Mouse (Mus musculus): ENCODE data around the gene Lrrc29. TPM values are rescaled to one million over a fixed set of nuclear protein-coding genes. Genes with fewer than 3 reads are reported as not detected.

Lrrc29 gene
- total and polyA plus RNA-seq, 3 experiments: 4.3 to 8.8 (median 4.4) TPM

DNA sequence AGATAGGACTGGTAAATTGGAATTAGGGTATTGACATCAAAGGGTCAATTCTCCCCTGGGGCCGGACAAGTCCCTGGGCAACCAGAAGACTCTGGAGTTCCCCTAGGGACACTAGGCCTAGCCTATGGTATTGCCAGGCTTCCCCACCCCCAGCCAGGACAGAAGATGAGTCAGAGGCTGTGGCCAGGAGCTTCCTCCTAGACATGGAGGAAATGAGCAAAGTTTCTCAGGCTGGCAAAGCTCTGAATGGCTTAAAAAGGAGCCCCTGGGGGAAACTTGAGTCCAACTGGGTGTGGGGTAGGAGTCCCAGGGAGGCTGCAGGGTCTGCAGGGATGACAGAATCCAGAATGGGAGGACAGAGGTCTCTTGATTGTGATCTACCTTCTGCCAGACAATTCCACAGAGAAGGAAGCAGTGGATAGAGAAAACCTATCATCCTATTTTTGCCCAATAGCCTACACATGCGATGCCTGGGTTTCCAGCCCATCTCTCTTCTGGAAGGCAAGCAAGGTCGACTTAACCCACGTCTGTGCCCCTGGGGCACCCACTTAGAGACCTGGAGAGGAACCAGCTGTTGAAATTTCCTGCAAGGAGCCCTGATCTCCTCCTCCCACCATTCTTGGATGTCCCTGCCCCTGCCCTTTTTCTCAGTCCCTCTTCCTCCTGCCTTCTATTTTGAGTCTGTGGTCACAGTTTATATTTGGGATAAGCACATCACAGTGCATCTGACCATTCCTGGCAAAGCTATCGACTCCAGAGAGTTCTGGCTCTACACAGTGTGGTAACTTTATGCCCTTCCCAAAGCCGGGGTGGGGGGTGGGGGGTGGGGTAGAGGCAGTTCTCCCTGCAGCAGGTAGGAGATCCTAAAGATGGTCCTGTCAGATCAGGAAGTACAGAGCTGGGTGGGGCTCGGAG lies 19.2 kb upstream of the Lrrc29 start:
- peak; percentile 78 for DNase-seq

GRCm38 (mm10) chr8:105343791-105344574 lies 17.9 kb upstream of the Lrrc29 start:
- no peak for DNase-seq

GRCm38 (mm10) chr8:105342768-105343167 lies 16.7 kb upstream of the Lrrc29 start:
- no peak for DNase-seq

DNA sequence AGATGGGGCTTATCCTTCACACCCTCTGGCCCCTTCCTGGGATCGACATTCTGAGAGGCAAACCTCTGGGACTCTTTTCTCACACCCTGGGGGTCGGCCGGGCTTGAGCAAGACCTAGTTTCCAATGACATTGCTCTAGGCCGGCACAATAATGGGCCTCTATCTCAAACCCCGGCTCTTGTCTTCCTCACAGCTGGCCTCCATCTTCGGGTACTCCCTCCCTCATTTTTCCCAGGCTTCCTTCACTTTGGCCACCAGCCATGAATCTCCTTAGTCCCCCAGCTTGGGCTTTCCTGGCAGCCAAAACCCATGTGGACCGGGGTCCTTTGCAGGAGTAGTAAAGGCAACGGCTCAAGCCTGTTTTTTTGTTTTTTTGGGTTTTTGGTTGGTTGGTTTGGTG lies 15.3 kb upstream of the Lrrc29 start:
- DNase-seq: no peak

- DNase-seq: peak; percentile 44
These were observed 14.0 kb upstream of the Lrrc29 start for GRCm38 (mm10) chr8:105339886-105340635.

- no peak for DNase-seq
These were observed 12.9 kb upstream of the Lrrc29 start for GRCm38 (mm10) chr8:105338992-105339391.

GRCm38 (mm10) chr8:105336373-105337130 lies 10.5 kb upstream of the Lrrc29 start:
- no peak for DNase-seq

- no peak for DNase-seq
These were observed 6.4 kb upstream of the Lrrc29 start for GRCm38 (mm10) chr8:105332523-105332922.

DNA sequence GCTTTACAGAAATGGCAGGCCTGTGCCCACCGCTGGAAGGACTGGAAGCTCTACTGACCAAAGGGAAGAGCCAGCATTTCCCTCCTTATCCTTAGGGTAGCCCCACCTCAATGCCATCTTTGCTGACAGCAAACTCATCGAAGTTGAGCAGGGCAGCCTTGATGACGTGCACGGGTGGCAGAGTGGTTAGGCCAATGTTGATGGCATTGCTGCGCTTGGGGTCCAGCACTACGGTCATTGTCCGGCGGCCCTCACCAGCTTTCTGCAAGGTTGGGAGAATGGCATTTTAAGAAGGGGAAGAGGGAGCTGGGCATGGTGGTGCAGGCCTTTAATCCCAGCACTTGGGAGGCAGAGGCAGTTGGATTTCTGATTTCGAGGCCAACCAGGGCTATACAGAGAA lies 5.9 kb upstream of the Lrrc29 start:
- no peak for DNase-seq

DNA sequence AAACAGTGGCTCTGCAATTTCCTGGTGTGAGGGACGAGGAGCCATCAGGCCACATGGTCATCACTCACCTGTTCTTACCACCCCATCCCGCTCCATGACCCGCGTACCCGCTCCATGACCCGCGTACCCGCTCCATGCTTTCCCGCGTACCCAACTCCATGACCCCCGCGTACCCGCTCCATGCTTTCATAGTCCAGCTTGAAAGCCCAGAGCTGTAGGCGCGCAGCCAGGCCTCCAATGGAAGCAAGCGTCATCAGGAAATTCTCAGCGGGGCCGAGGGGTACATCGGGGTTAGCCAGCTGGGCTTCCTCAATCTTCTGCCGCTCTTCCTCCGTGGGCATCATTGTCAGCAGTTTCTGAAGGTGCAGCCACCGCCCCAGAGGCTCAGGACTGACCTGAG lies 5.4 kb upstream of the Lrrc29 start:
- DNase-seq: no peak

DNA sequence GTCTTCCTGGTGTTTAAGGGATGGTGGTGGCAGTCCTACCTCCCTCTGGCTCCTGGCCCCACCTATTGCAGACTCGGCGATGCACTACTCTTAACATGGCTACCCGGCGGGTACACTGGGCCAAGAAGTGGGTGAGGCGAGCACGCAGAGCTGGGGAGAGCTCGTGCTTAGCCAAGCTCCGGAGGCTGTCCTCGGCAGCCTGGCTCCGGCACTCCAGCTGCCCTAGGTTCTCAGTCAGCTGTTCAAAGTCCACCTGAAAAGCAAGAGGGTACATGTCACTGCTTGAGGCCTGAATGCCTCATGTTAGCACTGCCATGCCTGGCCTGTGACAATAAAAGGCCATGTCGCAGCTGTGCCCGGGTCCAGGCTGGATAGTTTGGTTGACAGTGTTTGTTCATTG lies 4.2 kb upstream of the Lrrc29 start:
- DNase-seq: no peak

DNA sequence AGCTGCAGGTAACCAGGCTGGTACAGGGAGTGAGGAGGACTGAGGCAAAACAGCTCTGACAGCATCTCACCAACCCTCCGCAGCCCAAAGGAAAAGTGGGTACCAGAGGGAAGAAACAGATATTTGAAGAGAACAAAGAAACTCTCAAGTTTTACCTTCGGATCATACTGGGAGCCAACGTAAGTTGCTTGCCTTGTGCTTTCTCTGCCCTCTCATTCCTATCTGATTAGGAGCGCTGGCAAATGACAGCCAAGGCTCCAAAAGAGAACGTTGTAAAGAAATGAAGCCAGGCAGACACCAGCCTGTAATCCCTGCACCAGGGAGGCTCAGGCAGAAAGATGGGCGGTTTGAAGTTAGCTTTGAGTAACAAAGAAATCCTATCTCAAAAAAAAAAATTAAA lies 890 bp upstream of the Lrrc29 start:
- no peak for DNase-seq

DNA sequence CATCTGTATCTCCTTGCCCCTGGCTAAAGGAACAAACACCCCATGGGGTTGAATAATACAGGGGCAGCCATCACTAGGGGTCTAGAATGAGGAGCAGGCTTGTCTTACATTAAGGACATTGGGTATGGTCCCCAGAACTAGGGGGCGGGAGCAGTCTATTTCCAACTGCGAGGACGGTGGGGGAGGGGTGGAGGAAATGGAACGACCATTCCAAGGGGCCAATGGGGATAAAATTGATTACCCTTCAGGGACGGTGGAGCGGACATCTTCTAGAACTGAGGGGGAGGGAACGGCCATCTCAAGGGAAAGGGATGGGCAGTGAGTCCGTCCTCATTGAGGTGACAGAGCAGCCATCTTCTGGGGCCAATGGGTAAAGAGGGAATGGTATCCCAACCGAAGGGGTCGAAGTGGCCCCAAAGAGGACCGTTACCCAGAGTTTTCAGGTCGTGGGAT lies 411 bp downstream of the Lrrc29 start:
- DNase-seq: no peak

DNA sequence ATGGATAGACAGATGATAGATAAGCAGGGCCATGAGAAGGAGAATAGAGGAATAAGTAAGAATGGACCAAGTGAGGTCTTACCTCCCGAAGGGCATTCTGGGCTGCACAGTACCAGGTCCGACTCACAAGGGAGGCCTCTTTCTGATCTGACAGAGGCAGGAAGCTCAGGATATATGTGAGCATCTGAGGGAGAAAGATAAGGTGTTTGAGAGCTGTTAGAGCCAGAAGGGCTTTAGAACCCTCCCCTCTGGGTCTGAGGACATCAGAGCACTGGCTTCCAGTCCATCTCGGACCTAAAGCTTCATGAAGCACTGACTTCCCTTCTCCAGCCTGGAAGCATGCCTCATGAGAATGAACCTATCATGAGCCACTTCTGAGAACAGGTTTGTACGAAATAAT lies 2.9 kb downstream of the Lrrc29 start:
- DNase-seq: no peak

DNA sequence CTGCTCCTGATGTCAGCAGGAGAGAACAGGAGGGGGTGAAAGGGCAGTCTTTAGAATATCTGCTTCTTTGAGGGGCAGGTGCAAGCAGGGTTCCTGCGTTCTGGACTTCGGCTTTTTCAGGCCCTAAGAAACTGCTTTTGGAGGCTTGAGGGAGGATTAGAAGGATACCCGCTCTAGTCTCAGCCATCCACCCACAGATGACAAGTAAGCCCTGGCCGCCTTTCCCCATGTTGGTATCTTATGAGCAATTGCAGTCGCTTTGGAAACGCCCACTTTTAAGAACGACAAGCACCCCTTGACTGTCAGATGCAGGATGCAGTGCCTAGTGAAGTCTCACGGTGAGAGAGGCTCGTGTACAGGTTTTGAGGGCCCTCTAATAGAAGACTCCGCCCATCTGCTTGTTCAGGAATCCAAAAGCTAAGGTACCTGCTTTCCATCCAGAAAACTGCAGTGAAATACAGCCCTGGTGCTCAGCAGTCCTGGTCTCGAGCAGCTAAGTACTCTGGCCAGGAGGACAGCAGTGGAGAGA lies 7.4 kb downstream of the Lrrc29 start:
- DNase-seq: no peak

DNA sequence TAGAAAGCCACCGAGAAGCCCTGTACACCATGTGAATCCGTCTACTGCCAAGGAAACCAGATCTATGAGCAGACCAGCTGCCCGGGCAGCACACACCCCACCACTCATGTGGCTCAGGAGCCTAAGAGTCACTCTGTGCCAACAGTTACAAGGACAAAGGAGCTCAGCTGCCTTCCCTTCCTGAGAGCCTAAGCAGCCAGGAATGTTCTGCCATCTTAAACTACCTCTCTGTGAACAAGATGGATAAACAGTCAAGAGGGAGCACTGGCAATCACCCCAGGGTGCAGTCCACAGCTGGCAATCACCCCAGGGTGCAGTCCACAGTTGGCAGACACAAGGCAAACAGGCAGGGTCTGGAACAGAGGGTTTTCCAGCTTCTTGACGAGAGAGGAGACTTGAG lies 8.1 kb downstream of the Lrrc29 start:
- peak; percentile 35 for DNase-seq

DNA sequence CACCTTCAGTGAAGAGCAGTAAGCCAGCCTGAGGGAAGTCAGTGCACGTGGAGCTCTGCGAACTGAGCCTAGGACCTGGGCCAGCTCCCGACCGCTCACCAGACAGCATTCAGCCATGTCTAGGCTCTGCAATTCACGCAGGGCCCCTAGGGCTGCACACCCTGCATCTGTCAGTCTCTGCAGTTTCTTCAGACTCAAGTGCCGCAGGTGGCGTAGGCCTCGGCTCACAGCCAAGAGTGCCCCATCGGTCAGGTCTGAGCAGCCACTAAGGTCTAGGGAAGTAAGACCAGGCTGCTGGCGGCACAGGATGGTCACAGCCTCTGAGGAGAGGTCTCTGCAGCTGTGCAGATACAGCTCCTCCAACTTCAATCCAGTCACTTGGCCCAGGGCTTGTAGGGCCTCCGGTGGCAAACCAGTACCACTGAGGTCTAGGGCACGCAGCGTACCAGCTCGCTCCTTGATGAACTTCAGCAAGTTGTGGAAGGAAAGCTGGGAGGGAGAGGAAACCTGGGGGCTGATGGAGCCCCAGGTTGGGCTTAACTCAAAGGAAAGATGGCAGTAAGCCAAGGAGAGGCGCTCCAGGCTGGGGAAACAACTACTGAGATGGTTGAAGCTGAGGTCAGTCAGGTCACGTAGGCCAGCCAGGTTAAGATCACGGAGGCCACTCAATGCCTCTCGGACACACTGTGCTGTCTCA lies 10.9 kb downstream of the Lrrc29 start:
- no peak for DNase-seq

- no peak for DNase-seq
These were observed 12.3 kb downstream of the Lrrc29 start for GRCm38 (mm10) chr8:105313622-105314402.

DNA sequence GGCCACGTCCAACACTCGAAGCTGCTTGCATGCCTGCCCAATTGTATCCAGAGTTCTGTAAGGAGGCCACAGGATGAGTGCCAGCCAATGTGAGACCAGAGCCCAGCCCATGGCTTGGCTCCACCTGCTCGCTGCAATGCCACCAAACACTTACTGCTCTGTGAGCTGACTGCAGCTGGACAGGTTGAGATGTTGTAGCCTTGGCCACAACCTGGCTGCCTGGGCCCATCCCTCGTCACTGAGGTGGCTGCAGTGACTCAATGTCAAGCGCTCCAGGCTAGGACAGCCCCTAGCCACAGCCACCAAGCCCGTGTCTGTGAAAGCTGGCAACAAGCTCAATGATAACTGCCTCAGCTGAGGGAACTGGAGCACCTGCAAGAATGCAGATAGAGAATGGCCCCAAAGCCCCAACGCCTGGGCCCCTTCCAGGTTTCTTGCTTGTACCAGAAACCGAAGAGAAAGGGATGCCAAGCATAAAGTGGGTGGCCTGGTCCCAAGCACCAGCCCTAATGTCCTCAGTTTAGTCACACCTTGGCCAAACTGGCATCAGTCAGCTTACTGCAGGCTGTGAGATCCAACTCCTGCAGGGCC lies 13.1 kb downstream of the Lrrc29 start:
- DNase-seq: no peak
